Comparison of ENCODE assay signal across 8 mouse cellular contexts in the genomic region with DNA sequence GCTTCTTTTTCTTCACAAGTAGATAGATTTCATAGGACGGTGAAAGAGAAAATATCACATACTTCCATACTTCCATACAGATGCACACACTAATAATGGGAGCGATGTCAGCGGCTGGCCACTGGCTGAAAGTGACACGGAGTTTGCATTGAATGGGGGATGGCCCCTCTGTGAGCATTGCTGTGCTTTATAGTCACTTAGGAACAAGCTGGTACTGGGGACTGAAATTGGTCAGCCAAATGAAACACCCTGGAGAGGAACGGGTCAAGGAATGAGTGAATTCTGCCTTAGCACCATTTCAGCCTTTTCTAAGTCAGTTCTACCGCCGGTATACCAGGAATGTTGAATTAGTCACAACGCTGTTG.
DNase-seq lines count a peak whose midpoint lies in the region; ATAC-seq and TF ChIP-seq lines count a peak whose summit lies in the region.
"Had no signal": no experiment of that assay in that cellular context is flagged by ENCODE, and none has a peak within 500 bp of the region (broad histone marks: within the 10 kb centered on the region; RNA-seq: fewer than 3 reads in every experiment).

No protein-coding gene starts in this region.

- DNase-seq in kidney, adult 8-10 months = no peak
- peak; percentile 35 for DNase-seq in forebrain, embryonic 14.5 days (ENCODE audit: low spot score)
- DNase-seq in limb, embryonic 11.5 days (ENCODE audit: low spot score) = peak; percentile 25

- peaks cover 10% of the 10 kb centered on the region for H3K4me1 ChIP-seq in kidney, embryonic 16.5 days (ENCODE audit: insufficient read depth, low read length)
- H3K4me1 ChIP-seq in forebrain, embryonic 14.5 days (ENCODE audit: control insufficient read depth, insufficient read depth, low read length) = peaks cover 15% of the 10 kb centered on the region
- peaks cover 3% of the 10 kb centered on the region; the same call in 1 of the 2 replicates for H3K4me1 ChIP-seq in limb, embryonic 11.5 days (ENCODE audit: control insufficient read depth, insufficient read depth, low read length)
- no peaks in the 10 kb centered on the region for H3K4me1 ChIP-seq in olfactory bulb, adult 2 months (ENCODE audit: control insufficient read depth, insufficient read depth, low read length)

- peak overlapping the region; percentile 87 for H3K4me2 ChIP-seq in kidney, embryonic 16.5 days (replicated peaks; ENCODE audit: low read depth, low read length)
- H3K4me2 ChIP-seq in forebrain, embryonic 14.5 days (ENCODE audit: low read length) = peak overlapping the region; percentile 68
- H3K4me2 ChIP-seq in limb, embryonic 11.5 days (ENCODE audit: low read depth, severe bottlenecking) = peak overlapping the region; percentile 16; the same call in 1 of the 2 replicates

- no peak for ATAC-seq in kidney, embryonic 16.5 days (ENCODE audit: low FRiP score, low TSS enrichment)
- ATAC-seq in forebrain, embryonic 14.5 days = no peak
- ATAC-seq in limb, embryonic 11.5 days (ENCODE audit: insufficient number of reproducible peaks, low FRiP score, low TSS enrichment, low read depth) = no peak
- no peak for ATAC-seq in frontal cortex, adult (ENCODE audit: low TSS enrichment)
- no peak for ATAC-seq in CD4-positive, CD25-positive, alpha-beta regulatory T cell, adult 4 months
- ATAC-seq: Patski had no signal

- H3K9me3 ChIP-seq in kidney, embryonic 16.5 days (ENCODE audit: low read length) = no peaks in the 10 kb centered on the region
- H3K9me3 ChIP-seq in forebrain, embryonic 14.5 days (replicated peaks; ENCODE audit: control insufficient read depth, low read length) = no peaks in the 10 kb centered on the region
- H3K9me3 ChIP-seq in limb, embryonic 11.5 days (ENCODE audit: control insufficient read depth, low read length) = no peaks in the 10 kb centered on the region

- H3K27ac ChIP-seq in kidney, embryonic 16.5 days (ENCODE audit: low read length) = peak overlapping the region; percentile 97; the same call in 1 of the 2 replicates
- H3K27ac ChIP-seq in forebrain, embryonic 14.5 days (ENCODE audit: low read depth, low read length) = peak overlapping the region; percentile 98; the same call in 1 of the 2 replicates
- peak overlapping the region; percentile 70 for H3K27ac ChIP-seq in limb, embryonic 11.5 days (replicated peaks; ENCODE audit: low read depth, low read length)
- H3K27ac ChIP-seq in olfactory bulb, adult 2 months (ENCODE audit: insufficient read depth, low read depth, low read length) = no peak overlapping the region

- peak overlapping the region; percentile 80 for H3K4me3 ChIP-seq in kidney, embryonic 16.5 days (ENCODE audit: low read length)
- peak overlapping the region; percentile 63 for H3K4me3 ChIP-seq in forebrain, embryonic 14.5 days (ENCODE audit: low read depth, low read length)
- H3K4me3 ChIP-seq in limb, embryonic 11.5 days (ENCODE audit: low read depth, low read length) = 0 out of 2 replicates have a peak overlapping the region, but pooled peaks have one; percentile 5
- H3K4me3 ChIP-seq in olfactory bulb, adult 2 months (ENCODE audit: insufficient read depth, low read depth, low read length) = peak overlapping the region; percentile 26

- H3K9ac ChIP-seq in kidney, embryonic 16.5 days (replicated peaks; ENCODE audit: low read length) = peak overlapping the region; percentile 87
- H3K9ac ChIP-seq in forebrain, embryonic 14.5 days (ENCODE audit: low read length) = peak overlapping the region; percentile 89
- H3K9ac ChIP-seq in limb, embryonic 11.5 days (ENCODE audit: low read length) = no peak overlapping the region

- TF ChIP-seq CTCF in olfactory bulb, adult 2 months (IDR thresholded peaks at IDR 0.05; ENCODE audit: insufficient read depth, low read depth, low read length) = no peak

- WGBS in kidney, embryonic 16.5 days = 42% methylated on average over 8 of the region's 8 CpGs
- WGBS in forebrain, embryonic 14.5 days = 37% methylated on average over 8 of the region's 8 CpGs
- 79% methylated on average over 8 of the region's 8 CpGs for WGBS in limb, embryonic 11.5 days
- 39% methylated on average over 8 of the region's 8 CpGs for WGBS in olfactory bulb, adult 2 months

- no peak for TF ChIP-seq POLR2A in olfactory bulb, adult 2 months (IDR thresholded peaks at IDR 0.05; ENCODE audit: insufficient read depth, low read depth, low read length)

- H3K27me3 ChIP-seq in kidney, embryonic 16.5 days (ENCODE audit: insufficient read depth, low read length) = no peaks in the 10 kb centered on the region
- H3K27me3 ChIP-seq in forebrain, embryonic 14.5 days (replicated peaks; ENCODE audit: control insufficient read depth, insufficient read depth, low read length) = no peaks in the 10 kb centered on the region
- no peaks in the 10 kb centered on the region for H3K27me3 ChIP-seq in limb, embryonic 11.5 days (ENCODE audit: control insufficient read depth, insufficient read depth, low read length)
- H3K27me3 ChIP-seq: Patski had no signal

- no peaks in the 10 kb centered on the region for H3K36me3 ChIP-seq in kidney, embryonic 16.5 days (ENCODE audit: insufficient read depth, low read length)
- no peaks in the 10 kb centered on the region for H3K36me3 ChIP-seq in forebrain, embryonic 14.5 days (ENCODE audit: control insufficient read depth, insufficient read depth, low read length)
- no peaks in the 10 kb centered on the region for H3K36me3 ChIP-seq in limb, embryonic 11.5 days (ENCODE audit: control insufficient read depth, insufficient read depth, low read length)

Comparison
In these comparisons a context has a peak if more than half of its experiments do, and no peak if none do; other contexts are left out.
1. H3K4me2 ChIP-seq: peak in every context shown above with its lines; median percentile 87 in kidney, embryonic 16.5 days; 68 in forebrain, embryonic 14.5 days; 16 in limb, embryonic 11.5 days.
2. H3K4me3 ChIP-seq: peak in every context shown above with its lines; median percentile 80 in kidney, embryonic 16.5 days; 63 in forebrain, embryonic 14.5 days; 26 in olfactory bulb, adult 2 months; 5 in limb, embryonic 11.5 days.
3. DNase-seq: peak in forebrain, embryonic 14.5 days (single experiment) and limb, embryonic 11.5 days (single experiment); none in kidney, adult 8-10 months (0 of 2).